Mouse (Mus musculus): ENCODE data around the gene Sept6.

Sept6 gene

DNA sequence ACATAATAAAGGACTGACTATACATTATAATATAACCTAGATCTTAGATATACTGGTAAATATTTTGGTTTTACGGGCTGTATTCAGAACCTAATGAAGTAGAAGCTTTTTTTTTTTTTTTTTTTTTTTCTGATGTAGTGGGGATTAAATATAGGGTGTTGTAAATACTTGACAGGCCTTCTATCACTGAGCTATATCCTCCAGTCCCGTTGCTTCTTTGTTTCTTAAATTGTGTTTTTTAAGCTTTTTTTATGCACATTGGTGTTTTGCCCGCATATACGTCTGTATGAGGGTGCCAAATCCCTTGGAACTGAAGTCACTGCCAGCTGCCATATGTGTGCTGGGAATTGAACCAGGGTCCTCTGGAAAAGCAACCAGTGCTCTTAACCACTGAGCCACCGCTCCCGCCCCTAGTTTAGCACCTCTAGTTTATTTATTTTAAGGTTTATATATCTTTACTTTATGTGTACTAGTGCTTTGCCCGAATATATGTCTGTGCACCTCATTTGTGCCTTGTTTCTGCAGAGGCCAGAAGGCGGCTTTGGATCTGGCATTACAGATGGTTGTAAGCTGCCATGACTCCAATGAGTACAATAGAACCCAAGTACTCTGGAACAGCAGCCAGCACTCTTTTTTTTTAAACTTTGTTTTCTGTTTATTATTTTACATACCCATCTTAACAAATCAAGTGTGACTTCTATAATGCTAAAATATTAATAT lies 126.8 kb downstream of the Sept6 start:
- no peak for DNase-seq (ENCODE audit: low spot score)

GRCm38 (mm10) chrX:36863766-36864608 lies 127.6 kb downstream of the Sept6 start:
- peak; percentile 86 for DNase-seq (ENCODE audit: low spot score)

All from embryo, embryonic 10.5 days (tissue).